Mouse (Mus musculus) telencephalon, adult 2 months (tissue): ENCODE measurements at regions not wholly inside any gene's neighbourhood (a gene's known extent, or its start where the extent isn't known, plus 50 kb on each side); places are given as distances from the start of the nearest gene placed in this dataset.

Experiments used
- DNase-seq: peaks from one replicate; pipeline ENCODE4 v3.0.0-alpha.2; 2011; ENCODE audit warnings: low read depth, low spot score

DNA sequence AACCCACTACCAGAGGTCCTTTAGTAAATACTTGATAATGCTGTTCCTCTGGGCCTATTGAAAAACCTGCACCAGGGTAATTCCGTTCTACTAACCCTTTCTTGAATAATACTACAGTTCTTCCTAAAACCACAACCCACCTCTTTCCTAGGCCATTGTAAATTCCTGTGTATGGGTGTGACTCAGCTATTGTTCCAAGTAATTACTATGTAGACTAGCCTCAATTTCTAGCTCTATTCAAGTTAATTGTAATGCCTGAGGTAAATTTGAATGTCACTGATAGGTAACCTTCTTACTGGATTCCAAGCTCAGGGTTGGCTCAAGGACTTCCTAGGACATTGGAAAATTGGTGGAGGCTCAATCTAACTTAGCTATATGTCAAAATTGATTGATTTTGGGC, 185.1 kb upstream of the Slc5a7 start:
- DNase-seq: no peak

DNA sequence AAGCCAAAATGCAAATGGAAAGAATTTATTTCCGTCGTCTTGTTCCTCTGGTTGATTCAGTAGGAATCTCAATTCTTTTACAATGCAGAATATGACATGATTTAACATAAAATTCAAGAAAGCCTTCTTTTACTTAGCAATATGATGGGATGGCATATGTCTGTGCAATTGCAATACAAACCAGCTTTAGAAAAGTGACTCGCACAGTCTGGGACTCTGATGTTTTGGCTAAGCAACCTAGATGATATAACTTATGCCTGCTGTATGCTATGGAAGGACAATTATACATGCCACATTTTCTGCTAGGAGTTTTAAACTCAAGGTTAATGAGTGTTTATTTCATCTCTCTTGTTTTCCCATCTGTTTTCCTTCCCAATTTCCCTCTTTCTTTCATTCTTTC, 141.1 kb upstream of the Slc5a7 start:
- peak; percentile 34 for DNase-seq

DNA sequence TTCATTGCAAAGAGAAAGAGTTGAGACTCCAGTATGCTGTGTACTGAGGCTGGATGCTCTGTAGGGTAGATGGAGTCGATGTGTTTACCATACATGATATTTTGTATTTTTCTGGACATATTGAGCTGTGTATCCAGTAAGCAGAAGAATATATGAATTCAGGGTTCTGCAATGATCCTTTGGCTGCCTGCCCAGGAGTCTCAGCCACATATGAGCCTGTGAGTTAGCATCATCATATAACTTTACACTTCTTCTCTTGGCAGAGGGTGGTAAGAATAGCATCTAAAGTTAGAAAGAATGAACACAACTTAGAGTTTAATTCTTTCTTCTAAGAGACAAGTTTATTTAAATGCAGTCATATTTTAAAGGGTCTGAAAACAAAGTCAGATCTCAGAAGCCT, 139.6 kb upstream of the Slc5a7 start:
- DNase-seq: peak; percentile 72

DNA sequence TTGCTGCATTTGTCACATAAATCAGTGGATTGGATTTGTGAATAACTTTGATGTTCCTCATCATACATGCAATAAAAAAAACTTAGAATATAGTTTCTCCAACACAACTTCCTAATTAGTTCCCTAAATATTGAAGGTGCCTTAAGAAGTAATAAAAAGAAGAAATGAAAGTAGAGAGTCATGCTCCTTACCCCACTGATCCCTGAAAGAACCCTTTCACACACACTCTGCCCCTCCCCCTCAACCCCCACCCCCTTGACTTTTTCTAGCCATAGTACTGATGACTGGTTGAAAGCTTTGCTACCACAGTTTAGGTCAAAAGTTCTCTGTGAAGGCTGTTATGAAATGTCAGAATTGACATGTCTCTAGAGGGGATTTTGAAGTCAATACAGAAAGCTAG, 131.1 kb upstream of the Slc5a7 start:
- no peak for DNase-seq

DNA sequence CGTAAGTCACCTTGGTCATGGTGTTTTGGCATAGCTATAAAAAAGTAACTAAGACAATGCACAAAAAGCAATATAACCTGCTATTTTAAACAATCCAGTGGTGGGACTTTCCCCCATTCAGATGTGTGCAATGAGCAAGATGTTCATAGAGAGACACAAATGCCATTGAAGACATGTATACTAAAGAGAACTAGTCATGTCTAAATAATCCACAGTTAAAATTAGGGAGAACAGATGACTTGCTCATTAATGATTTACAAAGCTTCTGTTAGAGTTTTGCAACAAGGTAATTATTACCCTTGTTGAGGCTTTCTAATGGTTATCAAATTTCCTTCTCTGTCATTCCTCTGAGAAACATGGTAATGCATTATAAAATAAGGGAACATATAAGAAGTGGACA, 115.4 kb upstream of the Slc5a7 start:
- DNase-seq: no peak

DNA sequence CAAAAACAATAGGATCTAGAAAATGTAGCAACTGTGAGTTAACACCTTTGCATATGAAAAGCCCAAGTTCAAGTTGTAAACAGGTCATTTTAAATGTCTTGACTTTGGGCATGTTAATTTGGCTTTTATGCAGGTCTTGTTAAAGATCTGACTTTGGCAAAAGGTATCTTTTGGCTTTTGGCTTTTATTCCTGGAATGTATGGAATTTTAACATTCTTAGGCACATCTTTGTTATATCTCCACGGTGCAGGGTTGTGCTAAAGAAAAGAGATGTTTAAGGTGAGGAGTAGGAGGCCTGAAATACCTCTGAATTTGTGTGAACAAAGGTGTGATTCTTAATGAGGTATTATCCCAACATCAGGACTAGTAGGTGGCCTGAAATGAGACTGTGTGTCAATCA, 97.6 kb upstream of the Slc5a7 start:
- DNase-seq: no peak

DNA sequence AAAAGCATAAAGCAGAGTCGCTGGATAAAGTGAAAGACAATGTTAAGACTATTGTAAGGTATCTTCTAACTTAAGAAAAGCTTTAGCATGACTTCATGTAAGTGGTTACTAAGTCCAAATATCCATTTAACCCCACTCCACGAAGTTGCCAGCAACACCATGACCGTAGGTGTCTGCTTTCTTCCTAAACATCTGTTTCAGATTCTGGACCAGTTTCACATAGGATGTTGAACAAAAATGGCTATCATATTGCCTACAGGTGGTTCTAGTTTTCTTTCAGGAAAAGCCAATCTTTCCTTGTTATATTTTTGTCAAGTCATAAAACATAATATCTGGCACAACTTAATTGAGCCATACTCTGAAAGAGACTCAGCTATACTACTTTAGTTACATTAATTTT, 78.7 kb upstream of the Slc5a7 start:
- no peak for DNase-seq

DNA sequence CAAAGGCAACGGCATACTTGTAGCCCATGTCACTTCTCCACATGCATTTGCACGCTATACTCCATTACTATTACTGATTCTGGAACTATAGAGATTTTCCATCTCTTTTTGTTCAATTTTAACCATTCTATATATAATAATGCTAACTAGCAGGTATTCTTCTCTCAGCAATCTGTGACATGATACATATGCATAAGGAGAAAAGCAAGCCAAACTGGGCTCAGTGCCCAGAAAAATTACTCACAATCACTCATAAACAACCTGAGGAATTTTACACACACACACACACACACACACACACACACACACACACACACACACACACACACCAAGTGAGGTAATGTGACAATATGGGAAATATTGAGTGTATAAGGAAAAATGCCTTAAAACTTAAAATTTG, 69.8 kb upstream of the Slc5a7 start:
- DNase-seq: peak; percentile 47

DNA sequence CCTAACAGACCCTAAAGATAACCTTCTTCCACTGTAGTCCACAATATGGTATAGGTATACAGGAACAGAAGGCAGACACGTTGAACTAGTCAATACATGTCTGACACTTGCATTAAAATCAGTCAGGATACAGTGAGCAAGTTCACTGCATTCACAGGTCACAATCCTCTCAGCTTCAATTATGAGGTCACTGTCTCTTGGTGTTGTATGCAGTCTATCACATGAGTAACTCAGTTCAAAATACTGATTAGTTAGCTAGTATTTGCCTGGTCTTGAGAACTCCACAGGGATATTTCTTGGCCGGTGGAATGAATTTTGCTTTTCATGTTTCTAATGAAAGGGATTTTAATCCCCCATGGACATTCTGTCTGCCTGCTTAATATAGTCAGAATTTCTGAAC, 69.1 kb upstream of the Slc5a7 start:
- no peak for DNase-seq

DNA sequence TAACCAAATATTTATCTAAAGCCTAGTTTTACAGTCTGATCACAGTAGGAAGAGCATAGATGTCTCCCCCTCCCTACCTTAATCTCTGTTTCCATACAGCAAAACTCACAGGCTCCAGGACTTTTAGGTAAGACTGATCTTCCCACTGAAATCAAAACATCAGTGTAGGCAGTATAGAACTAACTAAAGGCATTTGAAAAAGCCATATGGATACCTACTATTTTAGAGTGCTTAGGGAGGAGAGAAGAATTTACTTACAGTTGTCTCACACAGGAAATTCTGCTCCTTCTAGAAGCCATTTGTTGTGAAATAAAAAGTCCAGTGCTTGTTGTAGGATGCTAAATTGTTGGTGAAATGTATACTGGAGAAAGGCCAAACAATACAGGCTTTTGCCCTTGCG, 64.2 kb upstream of the Slc5a7 start:
- peak; percentile 36 for DNase-seq

DNA sequence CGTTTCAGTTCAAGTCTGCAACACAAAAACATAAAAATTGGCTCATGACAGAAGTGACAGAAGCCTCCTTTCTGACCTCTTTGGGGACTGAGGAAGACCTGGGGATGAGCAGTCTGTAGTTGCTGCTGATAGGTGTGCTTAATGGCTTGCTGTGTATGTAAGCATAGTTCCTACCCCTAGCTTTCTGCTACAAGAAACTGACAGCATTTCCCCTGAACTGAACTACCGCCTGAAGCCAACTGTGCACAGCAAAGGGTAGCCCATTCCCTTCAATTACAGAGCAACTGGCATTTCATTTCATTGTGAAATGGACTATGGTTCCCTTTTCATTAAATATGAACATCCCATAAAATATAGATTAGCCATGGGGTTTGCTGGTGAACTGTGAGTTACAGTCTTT, 54.2 kb upstream of the Slc5a7 start:
- no peak for DNase-seq

DNA sequence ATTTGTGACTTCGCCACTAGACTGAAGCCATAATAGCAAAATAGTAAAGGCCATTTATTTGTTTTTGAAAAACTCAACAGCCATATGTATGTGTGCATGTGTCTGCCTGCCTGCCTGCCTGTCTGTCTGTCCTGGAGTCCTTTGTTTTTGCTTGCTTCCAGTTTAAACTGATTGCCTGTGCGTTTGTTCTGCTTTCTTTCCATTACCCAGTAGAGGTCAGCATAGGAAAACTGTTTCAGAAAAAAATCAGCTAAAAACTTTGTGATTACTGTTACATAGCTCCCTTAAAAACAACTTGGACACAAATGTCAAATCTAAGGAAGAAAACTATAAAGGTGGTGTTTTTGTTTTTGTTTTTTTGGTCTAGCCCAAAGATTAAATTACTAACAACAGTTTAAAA, 52.0 kb upstream of the Slc5a7 start:
- peak; percentile 35 for DNase-seq
